Mouse (Mus musculus): ENCODE data around the gene AL731706.2.

- peak; percentile 42 for TF ChIP-seq CTCF (IDR thresholded peaks at IDR 0.05; ENCODE audit: low read depth)
- no peak for TF ChIP-seq EP300 (optimal IDR thresholded peaks at IDR 0.05)
Measured at GRCm38 (mm10) chr2:136835882-136836281, 49.6 kb downstream of the AL731706.2 start.
